Mouse (Mus musculus) thymus, postnatal 36 days (tissue): Measurements from ENCODE around the gene Pappa2.

Experiments used
- DNase-seq, 2 experiments: peaks; one replicate each; pipeline ENCODE4 v3.0.0; 2022; ENCODE audit warnings: mixed read lengths in 2 of 2

Pappa2 gene

DNA sequence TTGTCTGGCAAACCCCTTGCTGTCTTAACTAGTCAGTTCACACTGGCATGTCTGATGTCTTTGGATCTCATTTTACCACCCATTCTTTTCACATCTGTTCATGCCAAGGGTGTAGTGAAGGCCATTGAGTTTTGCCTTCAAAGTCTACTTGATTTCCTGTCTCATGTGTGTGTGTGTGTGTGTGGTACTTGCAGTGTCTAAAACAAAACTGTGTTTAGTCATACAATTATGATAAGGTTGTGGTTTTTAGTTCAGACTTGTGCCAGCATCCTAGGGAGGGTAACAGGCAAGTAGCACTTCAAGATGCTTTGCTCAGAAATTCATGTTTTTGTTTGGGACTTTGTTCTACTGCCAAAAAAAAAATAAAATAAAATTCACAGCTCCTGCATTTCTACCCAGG, 216.1 kb downstream of the Pappa2 start:
- no peak for DNase-seq

DNA sequence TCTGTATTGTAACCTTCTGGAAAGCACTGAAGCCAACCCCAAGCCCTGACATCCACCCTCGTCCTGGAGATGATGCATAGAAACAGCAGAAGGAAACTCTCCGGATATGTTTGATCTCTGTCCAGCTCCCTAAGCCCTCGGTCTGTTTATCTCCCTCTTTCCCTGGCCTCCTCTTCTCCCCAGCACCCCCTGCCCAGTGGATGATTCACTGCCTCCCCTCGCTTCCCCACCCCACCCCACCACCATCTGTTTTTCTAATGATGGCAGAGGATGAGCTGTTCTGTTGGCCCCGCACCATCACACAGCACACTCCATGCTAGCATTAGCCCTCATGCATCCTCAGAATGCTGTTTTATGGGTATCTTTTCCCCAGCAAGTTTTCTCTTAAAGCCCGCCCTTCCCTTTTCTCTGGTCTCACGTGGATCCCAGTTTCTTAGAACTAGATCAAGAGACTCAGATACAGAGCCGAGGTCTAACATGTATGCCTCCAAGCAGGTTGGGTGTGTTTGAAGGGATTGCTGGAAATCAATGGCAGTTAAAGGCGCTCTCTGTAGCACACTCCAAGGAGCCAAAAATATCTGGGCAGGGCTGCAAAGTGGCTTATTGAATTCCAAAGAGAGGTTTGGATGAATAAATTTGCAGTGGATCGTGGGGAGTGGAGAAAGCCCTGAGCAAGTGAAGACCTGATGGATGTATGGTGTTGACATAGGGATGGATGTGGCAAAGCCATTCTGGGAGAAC, 231.8 kb downstream of the Pappa2 start:
- no peak for DNase-seq

DNA sequence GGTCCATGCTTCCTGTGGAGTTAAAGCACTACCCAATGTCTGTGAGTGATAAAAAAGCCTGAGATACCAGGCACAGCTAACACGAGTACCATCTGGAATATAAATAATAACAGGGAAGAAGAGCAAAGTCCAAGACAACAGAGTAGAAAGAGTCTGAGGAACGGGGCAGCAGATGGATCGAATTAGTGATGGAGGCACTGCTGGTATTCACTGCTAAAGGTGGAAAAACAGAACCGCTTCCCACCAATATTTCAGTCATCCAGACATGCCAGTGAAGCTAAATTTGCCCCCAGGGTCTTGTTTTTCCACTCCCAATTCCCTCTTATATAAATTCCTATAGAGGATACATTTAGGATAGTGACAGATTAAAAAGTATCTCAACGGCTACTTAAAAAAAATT, 238.8 kb downstream of the Pappa2 start:
- DNase-seq, result no peak

DNA sequence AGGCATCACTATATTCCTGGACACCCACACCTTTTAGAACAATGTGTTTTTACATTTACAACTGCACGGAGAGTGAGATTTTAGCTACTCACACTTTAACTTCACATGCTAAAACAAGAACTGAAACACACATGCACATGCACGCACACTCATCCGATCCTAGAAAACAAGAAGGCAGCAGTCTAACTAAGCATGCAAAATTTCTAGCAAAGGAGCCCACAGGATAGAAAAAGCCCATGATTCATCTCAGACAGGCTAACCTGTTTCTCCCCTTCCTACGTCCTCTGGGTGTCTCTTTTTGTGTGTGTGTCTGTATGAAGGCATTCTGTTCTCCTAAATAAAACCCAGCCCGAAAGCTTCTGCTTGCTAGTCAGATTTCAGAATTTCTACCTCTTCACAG, 239.3 kb downstream of the Pappa2 start:
- DNase-seq, result no peak

DNA sequence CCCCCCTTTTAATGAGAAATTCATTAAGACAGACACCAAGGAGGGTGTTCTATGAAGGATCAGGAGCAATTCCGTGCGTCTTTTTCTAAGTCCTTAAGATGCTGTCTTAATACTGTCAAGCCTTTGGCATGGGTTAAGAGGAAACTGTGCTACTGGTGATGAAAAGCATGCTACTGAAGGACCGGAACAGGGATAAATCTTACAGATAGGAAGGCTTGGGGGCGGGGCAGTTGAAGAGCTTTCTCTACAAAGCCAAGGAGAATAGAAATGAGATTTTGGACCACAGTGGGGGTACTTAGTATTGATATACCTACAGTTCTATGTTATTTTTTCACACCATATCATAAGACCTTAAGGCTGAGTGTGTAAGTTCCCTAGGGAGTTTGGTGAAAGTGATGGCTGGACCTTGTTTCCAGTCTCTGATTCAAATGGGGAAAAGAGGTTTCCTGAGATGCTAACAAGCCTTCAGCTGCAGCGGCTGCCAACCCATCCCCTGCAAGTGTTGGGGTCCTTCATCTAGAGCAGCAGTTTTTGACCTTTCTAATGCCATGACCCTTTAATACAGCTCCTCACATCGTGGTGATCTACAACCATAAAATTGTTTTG, 240.0 kb downstream of the Pappa2 start:
- no peak for DNase-seq

DNA sequence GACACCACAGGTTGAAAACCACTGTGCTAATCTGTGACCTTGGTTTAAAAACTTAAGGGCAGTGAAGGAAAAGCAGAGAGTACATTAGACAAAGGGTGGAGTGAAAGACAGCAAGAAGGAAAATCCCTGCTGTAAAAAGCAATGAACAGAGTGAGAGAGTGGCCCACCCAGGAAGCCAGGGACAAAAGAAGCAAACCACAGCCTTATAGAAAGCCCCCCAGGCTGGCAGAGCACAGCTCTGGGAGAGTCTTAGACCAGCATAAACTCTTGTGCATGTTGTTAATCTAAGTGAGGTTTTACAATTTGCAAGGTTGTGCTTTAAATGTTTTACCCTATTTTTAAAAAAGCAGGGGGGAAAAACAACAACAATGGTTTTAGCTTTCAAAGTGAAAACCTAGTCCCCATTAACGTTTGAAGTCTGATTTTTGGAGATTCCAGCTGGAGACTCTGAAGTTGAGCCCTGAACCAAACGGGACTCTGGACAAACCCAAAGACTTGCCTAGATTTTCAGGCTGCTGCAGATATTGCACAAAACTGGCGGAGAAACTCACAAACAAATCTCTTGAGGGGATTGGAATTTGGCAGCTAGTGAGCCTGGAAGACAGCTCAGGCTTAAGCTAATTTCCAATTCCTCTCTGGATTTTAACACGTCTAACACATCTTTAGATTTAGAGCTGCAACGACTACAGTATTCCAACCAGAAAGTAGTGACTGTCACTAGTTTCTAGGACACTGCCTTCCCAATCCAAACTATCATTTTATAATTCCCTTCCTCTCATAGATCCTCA, 241.0 kb downstream of the Pappa2 start:
- no peak for DNase-seq

DNA sequence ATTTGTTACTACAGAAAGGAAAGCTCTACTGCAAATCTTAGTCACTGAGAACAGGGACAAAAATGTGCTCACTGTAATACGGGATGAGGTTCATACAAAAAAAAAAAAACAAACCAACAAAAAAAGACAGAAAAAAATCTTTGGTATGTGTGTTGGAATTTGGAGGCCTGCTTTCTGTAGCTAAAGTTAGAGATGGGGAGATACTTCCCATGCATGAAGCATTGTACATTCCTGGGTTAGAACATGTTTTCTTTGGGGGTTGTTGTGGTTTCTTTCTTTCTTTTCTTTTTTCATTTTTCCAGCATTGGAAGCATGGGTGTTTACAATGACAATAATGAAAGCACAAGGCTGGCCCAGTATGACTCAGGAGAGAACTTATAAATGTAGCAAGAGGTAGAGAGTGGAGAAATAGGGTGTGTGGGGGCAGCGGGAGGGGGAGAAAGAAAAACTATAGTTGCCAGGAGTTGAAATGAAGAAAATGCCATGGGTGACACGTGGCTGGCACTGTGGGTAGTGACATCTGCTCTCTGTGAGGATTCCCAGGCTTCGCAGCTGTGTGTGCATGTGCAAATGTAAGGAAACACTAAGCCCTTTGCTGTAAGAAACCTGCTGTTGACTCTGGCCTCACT, 247.3 kb downstream of the Pappa2 start:
- no peak for DNase-seq

DNA sequence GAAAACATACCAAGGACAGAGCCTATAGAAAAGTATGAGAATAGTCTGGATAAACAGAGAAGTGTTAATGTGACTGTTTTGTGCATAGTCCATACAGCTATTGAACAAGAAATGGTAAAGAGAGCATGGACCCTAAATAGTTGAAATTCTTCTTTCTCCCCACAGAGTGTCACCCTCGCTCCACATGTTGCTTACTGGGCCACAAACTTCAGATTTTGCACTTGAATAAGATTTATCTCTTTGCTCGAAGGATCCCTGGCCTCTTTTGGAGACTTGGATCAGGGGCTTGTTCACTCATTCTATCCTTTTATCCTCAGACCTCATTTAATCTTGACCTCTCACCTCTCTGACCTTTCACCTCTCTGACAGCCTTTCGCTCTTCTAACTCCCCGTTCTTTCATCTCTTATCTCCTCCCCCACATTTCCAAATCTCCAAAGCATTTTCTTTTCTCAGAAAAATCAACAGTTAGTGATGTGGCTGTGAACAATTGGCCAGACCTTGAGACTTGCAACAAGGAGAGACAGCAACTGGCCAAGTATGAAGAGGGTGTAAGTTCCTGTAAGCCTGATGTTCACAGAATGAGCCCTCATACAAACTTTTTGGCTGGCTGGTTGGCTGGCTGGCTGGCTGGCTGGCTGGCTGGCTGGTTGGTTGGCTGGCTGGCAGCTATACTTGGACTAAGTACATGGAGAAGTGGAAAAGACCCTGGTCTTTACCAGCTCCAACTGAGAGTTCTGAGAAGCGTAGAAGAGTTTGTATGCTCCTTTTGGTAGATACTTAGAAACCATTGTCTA, 266.8 kb downstream of the Pappa2 start:
- DNase-seq, result no peak

DNA sequence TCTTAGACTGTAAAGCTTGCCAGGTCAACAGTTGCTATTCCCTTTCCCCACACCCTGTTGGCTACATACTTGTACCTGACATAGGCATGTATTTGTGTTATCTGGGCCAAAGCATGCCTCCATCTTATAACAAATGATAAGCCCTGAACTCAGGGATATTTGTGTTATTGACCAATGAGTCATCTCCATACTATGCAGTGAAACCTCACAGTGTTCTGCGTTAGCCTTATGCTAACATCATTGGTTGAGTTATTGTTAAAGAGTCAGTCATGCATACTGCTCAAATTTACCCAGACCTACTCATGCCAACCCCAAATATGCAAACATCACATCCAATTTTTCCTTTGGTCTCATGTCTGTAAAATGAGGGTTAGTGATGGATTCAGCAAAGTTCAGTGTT, 279.0 kb downstream of the Pappa2 start:
- no peak for DNase-seq

DNA sequence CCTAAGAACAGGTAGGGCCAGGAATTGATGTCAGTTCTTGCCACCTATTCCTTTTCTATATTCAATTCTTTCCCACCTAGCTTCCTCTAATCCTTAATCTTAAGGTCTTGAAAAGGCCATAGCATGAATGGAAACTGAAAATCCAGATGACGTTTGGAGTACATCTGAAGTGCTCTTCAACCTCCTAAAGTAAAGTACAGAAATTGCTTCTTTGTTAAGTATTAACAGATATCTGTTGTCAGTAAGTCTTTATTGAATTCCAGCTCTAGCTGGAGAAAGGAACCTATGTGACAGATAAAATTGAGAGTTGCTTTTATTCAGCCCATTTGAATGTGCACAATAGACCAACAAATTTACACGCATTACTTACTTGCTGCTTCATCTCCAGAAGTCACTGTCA, 280.1 kb downstream of the Pappa2 start:
- no peak for DNase-seq

DNA sequence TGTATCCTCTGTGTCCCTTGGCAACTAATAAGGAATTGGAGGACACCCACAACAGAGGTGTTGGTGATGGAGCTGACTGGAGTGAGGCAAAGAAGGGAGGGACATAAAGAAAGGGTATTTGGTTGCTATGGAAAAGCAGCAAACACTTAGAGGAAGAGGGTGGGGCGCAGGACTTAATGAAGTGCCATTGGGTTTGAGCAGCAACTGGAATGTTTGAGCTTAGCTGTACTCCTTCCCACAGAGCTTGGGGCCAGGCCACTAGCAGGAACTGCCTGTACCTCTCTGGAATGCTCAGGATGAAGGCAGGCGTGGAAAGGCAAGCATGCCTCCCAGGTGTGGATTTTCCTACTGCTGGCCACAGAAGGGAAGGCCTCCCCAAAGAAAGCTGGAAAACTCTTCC, 281.0 kb downstream of the Pappa2 start:
- no peak for DNase-seq

DNA sequence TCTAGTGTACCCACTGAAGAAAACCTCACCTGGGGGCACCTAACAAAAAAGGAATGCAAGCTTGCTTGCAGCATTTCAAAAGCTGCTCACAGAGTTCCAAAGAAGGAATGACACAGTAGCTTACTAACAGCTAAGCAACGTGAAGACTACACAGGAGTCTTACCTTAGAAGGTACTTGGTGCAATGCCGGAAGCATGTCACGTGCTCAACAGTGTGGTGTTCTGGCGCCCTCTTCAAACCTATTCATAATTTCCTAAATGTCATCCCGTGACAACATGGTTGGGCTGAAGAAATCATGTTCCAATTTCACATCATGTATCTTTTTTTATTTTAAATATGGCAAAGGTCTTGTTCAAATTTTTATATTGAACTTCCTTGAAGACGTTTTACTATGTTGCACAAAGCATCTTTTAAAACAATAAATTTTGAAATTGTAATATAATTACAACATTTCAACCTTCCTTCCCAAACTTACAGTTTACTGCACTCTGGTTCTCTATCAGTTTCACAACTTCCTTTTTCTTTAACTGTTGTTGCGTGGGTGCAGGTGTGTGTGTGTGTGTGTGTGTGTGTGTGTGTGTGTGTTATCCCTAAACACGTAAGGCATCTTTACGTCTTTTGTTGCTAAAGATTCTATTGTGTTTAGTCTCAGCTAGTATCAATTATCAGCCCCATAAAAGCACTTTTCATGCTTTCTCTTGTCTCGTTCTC, 282.3 kb downstream of the Pappa2 start:
- no peak for DNase-seq

DNA sequence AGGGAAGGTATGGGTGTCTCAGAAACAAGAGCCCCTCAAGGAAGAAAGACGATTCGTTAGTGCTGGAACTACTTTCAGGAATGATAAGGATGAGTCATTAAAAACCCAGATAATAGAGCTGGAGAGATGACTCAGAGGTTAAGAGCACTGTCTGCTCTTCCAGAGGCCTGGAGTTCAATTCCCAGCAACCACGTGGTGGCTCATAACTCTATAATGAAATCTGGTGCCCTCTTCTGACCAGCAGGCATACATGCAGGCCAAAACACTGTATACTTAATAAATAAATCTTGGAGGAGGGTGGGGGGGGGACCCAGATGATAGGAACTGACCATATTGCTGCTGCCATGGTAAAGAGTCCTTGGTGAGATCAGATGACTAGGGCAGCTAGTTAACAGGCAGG, 282.9 kb downstream of the Pappa2 start:
- DNase-seq, result no peak

DNA sequence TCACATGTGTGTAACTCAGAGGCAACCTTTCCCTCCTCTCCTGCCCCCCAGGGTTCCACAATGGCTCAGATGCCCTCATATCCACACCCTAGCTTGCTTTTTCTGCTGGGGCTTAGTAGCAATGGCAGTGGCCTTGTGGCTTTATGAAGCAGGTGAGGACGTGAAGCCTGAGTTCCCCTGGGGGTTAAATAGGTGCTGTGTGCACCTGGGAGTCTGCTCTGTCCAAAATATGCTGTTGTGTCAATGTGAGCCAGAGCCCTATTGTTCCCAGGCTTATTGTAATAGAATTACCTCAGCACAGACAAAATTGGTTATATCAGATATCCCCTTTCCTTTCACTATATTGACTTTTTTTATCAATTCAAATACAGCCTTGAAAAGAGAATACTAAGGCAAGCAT, 292.6 kb downstream of the Pappa2 start:
- no peak for DNase-seq

DNA sequence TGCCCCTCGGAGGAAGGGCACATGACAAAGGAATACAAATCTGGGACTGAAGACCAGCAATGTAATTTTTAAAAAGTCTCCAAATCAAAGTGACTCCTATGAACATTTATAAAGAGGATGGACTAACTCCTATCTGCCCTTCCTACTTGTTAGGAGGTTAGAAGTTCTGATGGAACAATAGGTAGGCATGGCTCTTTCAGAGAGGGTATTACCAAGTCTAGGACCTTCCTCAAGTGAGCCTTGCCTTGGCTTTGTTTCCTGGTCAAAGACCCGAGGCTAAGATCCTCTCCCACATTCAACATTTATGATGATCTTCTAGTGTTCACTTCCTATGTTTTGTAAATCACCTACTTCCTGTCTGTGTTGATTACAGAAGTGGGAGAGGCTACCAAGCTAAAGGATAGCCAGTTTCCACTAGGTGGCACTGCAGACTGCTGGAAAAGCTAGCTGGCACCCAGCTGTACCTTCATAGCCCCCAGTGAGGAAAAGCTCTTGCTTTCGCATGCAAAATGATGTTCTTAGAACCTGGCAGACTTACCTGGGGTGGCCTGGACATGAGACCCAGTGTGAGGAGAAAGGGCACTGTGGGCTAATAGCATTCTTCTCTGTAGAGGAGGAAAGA, 310.2 kb downstream of the Pappa2 start:
- DNase-seq, result peak; percentile 4 to 8

DNA sequence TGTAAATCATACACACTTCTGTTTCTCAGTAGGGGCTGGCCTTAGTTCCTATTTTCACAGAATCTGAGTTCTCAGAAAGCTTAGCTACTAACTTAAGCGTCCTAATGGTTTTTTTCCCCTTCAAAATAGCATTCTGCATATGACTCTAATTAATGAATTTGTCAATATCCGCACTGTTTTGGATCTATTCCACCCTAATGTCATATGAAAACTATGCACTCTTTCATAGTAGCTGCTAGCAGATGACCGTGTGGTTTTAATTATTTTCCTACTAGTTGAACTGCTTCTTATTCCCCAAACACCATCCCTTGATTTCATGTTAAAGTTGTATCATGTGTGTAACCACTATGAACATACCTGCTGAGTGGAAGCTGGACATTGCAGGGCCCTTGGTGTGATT, 314.3 kb downstream of the Pappa2 start:
- DNase-seq, result no peak
